Comparison of ENCODE assay signal across 29 mouse cellular contexts in genomic region chr6:37003235-37003634, GRCm38 (mm10).
A peak's percentile ranks its signal among the peaks of the same experiment; 100 is the strongest.
DNase-seq lines count a peak whose midpoint lies in the region; ATAC-seq and TF ChIP-seq lines count a peak whose summit lies in the region.
"Had no signal": no experiment of that assay in that cellular context is flagged by ENCODE, and none has a peak within 500 bp of the region (broad histone marks: within the 10 kb centered on the region; RNA-seq: fewer than 3 reads in every experiment).

No protein-coding gene starts in this region.

- no peak overlapping the region for H3K4me2 ChIP-seq in hindbrain, postnatal 0 days (ENCODE audit: low read depth, low read length)
- H3K4me2 ChIP-seq in hindbrain, embryonic 16.5 days (ENCODE audit: low read length) = no peak overlapping the region
- no peak overlapping the region for H3K4me2 ChIP-seq in neural tube, embryonic 13.5 days
- H3K4me2 ChIP-seq in neural tube, embryonic 15.5 days = no peak overlapping the region
- H3K4me2 ChIP-seq: embryonic facial prominence, embryonic 13.5 days; forebrain, embryonic 13.5 days; heart, embryonic 12.5 days; heart, embryonic 15.5 days; hindbrain, embryonic 15.5 days had no signal

- no peaks in the 10 kb centered on the region for H3K9me3 ChIP-seq in hindbrain, postnatal 0 days (ENCODE audit: low read length)
- no peaks in the 10 kb centered on the region for H3K9me3 ChIP-seq in hindbrain, embryonic 16.5 days (ENCODE audit: control insufficient read depth, low read length)
- no peaks in the 10 kb centered on the region for H3K9me3 ChIP-seq in neural tube, embryonic 13.5 days
- H3K9me3 ChIP-seq in neural tube, embryonic 15.5 days (replicated peaks) = no peaks in the 10 kb centered on the region
- H3K9me3 ChIP-seq: embryonic facial prominence, embryonic 10.5 days; embryonic facial prominence, embryonic 13.5 days; forebrain, embryonic 10.5 days; forebrain, embryonic 13.5 days; heart, embryonic 12.5 days; heart, embryonic 15.5 days; hindbrain, embryonic 10.5 days; hindbrain, embryonic 15.5 days had no signal

- H3K27ac ChIP-seq in hindbrain, postnatal 0 days = no peak overlapping the region
- no peak overlapping the region for H3K27ac ChIP-seq in hindbrain, embryonic 16.5 days (ENCODE audit: low read depth, low read length)
- H3K27ac ChIP-seq in neural tube, embryonic 13.5 days (replicated peaks) = peak overlapping the region; percentile 59
- no peak overlapping the region for H3K27ac ChIP-seq in neural tube, embryonic 15.5 days (replicated peaks)
- H3K27ac ChIP-seq: embryonic facial prominence, embryonic 10.5 days; embryonic facial prominence, embryonic 13.5 days; forebrain, embryonic 10.5 days; forebrain, embryonic 13.5 days; heart, embryonic 15.5 days; hindbrain, embryonic 10.5 days; hindbrain, embryonic 15.5 days had no signal

- peak; percentile 23 for DNase-seq in hindbrain, postnatal 0 days (ENCODE audit: low spot score)
- no peak for DNase-seq in neural tube, embryonic 10.5 days (ENCODE audit: extremely low spot score, low spot score)
- no peak for DNase-seq in adrenal gland, postnatal 10 days
- DNase-seq: adrenal gland, adult 2 months; adrenal gland, postnatal 25 days; cerebellum, adult 11-12 months; cerebellum, adult 8-10 months; cerebellum, postnatal 10 days; cerebellum, postnatal 36 days; embryo, embryonic 11 days; gastrocnemius, postnatal 10 days; gastrocnemius, postnatal 36 days; heart, postnatal 10 days; heart, postnatal 36 days had no signal

- WGBS in hindbrain, postnatal 0 days = 69% methylated on average over 5 of the region's 5 CpGs
- 73% methylated on average over 5 of the region's 5 CpGs for WGBS in hindbrain, embryonic 16.5 days
- 50% methylated on average over 5 of the region's 5 CpGs for WGBS in neural tube, embryonic 13.5 days
- WGBS in neural tube, embryonic 15.5 days = 33% methylated on average over 5 of the region's 5 CpGs

- H3K9ac ChIP-seq in hindbrain, postnatal 0 days (replicated peaks; ENCODE audit: low read length) = no peak overlapping the region
- no peak overlapping the region for H3K9ac ChIP-seq in hindbrain, embryonic 16.5 days (ENCODE audit: low read depth, low read length)
- H3K9ac ChIP-seq in neural tube, embryonic 13.5 days = no peak overlapping the region
- no peak overlapping the region for H3K9ac ChIP-seq in neural tube, embryonic 15.5 days (replicated peaks)
- H3K9ac ChIP-seq: embryonic facial prominence, embryonic 13.5 days; forebrain, embryonic 13.5 days; heart, embryonic 12.5 days; heart, embryonic 15.5 days; hindbrain, embryonic 15.5 days had no signal

- peaks cover 7% of the 10 kb centered on the region; the same call in 1 of the 2 replicates for H3K36me3 ChIP-seq in hindbrain, postnatal 0 days (ENCODE audit: insufficient read depth, low read length)
- no peaks in the 10 kb centered on the region for H3K36me3 ChIP-seq in hindbrain, embryonic 16.5 days (ENCODE audit: control insufficient read depth, insufficient read depth, low read length)
- peaks cover 7% of the 10 kb centered on the region; the same call in 1 of the 2 replicates for H3K36me3 ChIP-seq in neural tube, embryonic 13.5 days
- H3K36me3 ChIP-seq in neural tube, embryonic 15.5 days = 0 out of 2 replicates have a peak, but pooled peaks cover 6% of the 10 kb centered on the region
- H3K36me3 ChIP-seq: embryonic facial prominence, embryonic 10.5 days; embryonic facial prominence, embryonic 13.5 days; forebrain, embryonic 10.5 days; heart, embryonic 12.5 days; heart, embryonic 15.5 days; hindbrain, embryonic 10.5 days had no signal

- no peak for TF ChIP-seq CTCF in hindbrain, postnatal 0 days (IDR thresholded peaks at IDR 0.05; ENCODE audit: low read depth)

- H3K4me1 ChIP-seq in hindbrain, postnatal 0 days (ENCODE audit: insufficient read depth, low read length) = no peaks in the 10 kb centered on the region
- H3K4me1 ChIP-seq in hindbrain, embryonic 16.5 days (ENCODE audit: control insufficient read depth, insufficient read depth, low read depth, low read length) = no peaks in the 10 kb centered on the region
- H3K4me1 ChIP-seq in neural tube, embryonic 13.5 days (replicated peaks) = peaks cover 5% of the 10 kb centered on the region; the same call in 1 of the 2 replicates
- 0 out of 2 replicates have a peak, but pooled peaks cover 6% of the 10 kb centered on the region for H3K4me1 ChIP-seq in neural tube, embryonic 15.5 days
- H3K4me1 ChIP-seq: embryonic facial prominence, embryonic 13.5 days; heart, embryonic 15.5 days had no signal

- H3K4me3 ChIP-seq in hindbrain, postnatal 0 days (ENCODE audit: low read length) = no peak overlapping the region
- H3K4me3 ChIP-seq in hindbrain, embryonic 16.5 days (ENCODE audit: low read length) = no peak overlapping the region
- no peak overlapping the region for H3K4me3 ChIP-seq in neural tube, embryonic 13.5 days
- H3K4me3 ChIP-seq in neural tube, embryonic 15.5 days (replicated peaks) = no peak overlapping the region
- H3K4me3 ChIP-seq: embryonic facial prominence, embryonic 10.5 days; embryonic facial prominence, embryonic 13.5 days; erythroblast, embryonic 14.5 days; forebrain, embryonic 10.5 days; forebrain, embryonic 13.5 days; heart, embryonic 12.5 days; heart, embryonic 15.5 days; hindbrain, embryonic 10.5 days; hindbrain, embryonic 15.5 days had no signal

- no peaks in the 10 kb centered on the region for H3K27me3 ChIP-seq in hindbrain, postnatal 0 days (ENCODE audit: insufficient read depth, low read length)
- no peaks in the 10 kb centered on the region for H3K27me3 ChIP-seq in hindbrain, embryonic 16.5 days (replicated peaks; ENCODE audit: control insufficient read depth, insufficient read depth, low read length)
- no peaks in the 10 kb centered on the region for H3K27me3 ChIP-seq in neural tube, embryonic 13.5 days
- no peaks in the 10 kb centered on the region for H3K27me3 ChIP-seq in neural tube, embryonic 15.5 days (replicated peaks)
- H3K27me3 ChIP-seq: embryonic facial prominence, embryonic 13.5 days; forebrain, embryonic 13.5 days; heart, embryonic 12.5 days; heart, embryonic 15.5 days; hindbrain, embryonic 15.5 days had no signal

- ATAC-seq in hindbrain, postnatal 0 days = no peak
- no peak for ATAC-seq in hindbrain, embryonic 16.5 days
- peak; percentile 43; the same call in 1 of the 2 replicates for ATAC-seq in neural tube, embryonic 13.5 days (ENCODE audit: low read depth)
- ATAC-seq in neural tube, embryonic 15.5 days (ENCODE audit: low FRiP score) = peak; percentile 57; the same call in 1 of the 2 replicates
- ATAC-seq: CD4-positive, CD25-positive, alpha-beta regulatory T cell, adult 4 months; forebrain, embryonic 13.5 days; forebrain, embryonic 16.5 days; inflammation-experienced regulatory T-cells, adult 6 months had no signal

Comparison
In these comparisons a context has a peak if more than half of its experiments do, and no peak if none do; other contexts are left out.
1. ATAC-seq: peak in neural tube, embryonic 13.5 days (single experiment) and neural tube, embryonic 15.5 days (single experiment); none in hindbrain, postnatal 0 days (single experiment) and hindbrain, embryonic 16.5 days (single experiment).